Mouse (Mus musculus): ENCODE results near the gene Pgam2.

DNA sequence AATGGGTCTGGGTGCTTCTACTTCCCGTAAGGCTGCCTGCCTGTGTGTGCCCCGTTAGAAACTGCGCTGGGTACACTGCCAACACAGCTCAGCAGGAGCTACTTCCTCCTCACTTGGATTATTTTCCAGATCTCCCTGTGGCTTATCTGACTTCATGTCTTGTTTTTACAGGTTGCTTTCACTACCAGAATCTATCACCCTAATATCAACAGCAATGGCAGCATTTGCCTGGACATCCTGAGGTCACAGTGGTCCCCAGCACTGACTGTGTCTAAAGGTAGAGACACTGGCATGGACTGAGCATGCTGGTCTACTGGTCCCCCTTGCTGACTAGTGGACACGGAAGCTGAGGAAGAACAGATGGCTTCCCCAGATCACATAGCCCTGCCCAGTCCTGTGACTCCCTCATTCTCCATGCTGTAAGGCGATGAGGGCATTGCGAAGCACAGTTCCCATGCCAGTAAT is 23.5 kb downstream of the Pgam2 start:
- TF ChIP-seq POLR2A (IDR thresholded peaks at IDR 0.05; ENCODE audit: control insufficient read depth, extremely low read depth, insufficient read depth, low read length, poor library complexity) = no peak
- TF ChIP-seq CTCF (IDR thresholded peaks at IDR 0.05; ENCODE audit: borderline replicate concordance, control insufficient read depth, extremely low read depth, insufficient read depth, low read length, poor library complexity) = no peak
